Mouse (Mus musculus): ENCODE results near the gene Ano1. TPM values are rescaled to one million over a fixed set of nuclear protein-coding genes. Genes with fewer than 3 reads are reported as not detected.

Ano1 gene
- total RNA-seq (2014; rRNA removed): 11.6 and 13.5 TPM in 2 replicates
- polyA plus RNA-seq (2015; fragmentation: Nextera tagmentation; extraction: Ambion mirVana): 5.8 and 7.5 TPM in 2 replicates

- 93% methylated on average over 9 of the region's 9 CpGs for WGBS
- Histone ChIP-seq H3K4me1 (ENCODE audit: insufficient read depth, low read length) (no peaks in the 10 kb centered on the region), H3K27ac (ENCODE audit: low read depth, low read length) (no peak within 1 kb of the TSS), H3K36me3 (ENCODE audit: insufficient read depth, low read length) (no peaks in the 10 kb centered on the region), H3K9me3 (ENCODE audit: low read length) (no peaks in the 10 kb centered on the region), H3K4me2 (ENCODE audit: low read depth, low read length, poor library complexity, severe bottlenecking) (no peak within 1 kb of the TSS), H3K27me3 (ENCODE audit: insufficient read depth, low read length) (no peaks in the 10 kb centered on the region), H3K4me3 (ENCODE audit: low read depth, low read length) (no peak within 1 kb of the TSS), H3K9ac (replicated peaks; ENCODE audit: low read length, poor library complexity, severe bottlenecking) (no peak within 1 kb of the TSS)
- no peak for DNase-seq (ENCODE audit: low spot score)
- TF ChIP-seq CTCF (IDR thresholded peaks at IDR 0.05): no peak
- ATAC-seq (ENCODE audit: low FRiP score): no peak
Observed at GRCm38 (mm10) chr7:144751833-144752232, at the start of gene Ano1. Ano1 (minus strand) TSS chr7:144751974.

- H3K9ac ChIP-seq (replicated peaks; ENCODE audit: low read length, poor library complexity, severe bottlenecking): no peak overlapping the region
- H3K27me3 ChIP-seq (ENCODE audit: insufficient read depth, low read length): no peaks in the 10 kb centered on the region
- no peaks in the 10 kb centered on the region for H3K4me1 ChIP-seq (ENCODE audit: insufficient read depth, low read length)
- H3K36me3 ChIP-seq (ENCODE audit: insufficient read depth, low read length): no peaks in the 10 kb centered on the region
- TF ChIP-seq CTCF (IDR thresholded peaks at IDR 0.05): peak; percentile 81
- no peak overlapping the region for H3K27ac ChIP-seq (ENCODE audit: low read depth, low read length)
- no peak overlapping the region for H3K4me2 ChIP-seq (ENCODE audit: low read depth, low read length, poor library complexity, severe bottlenecking)
- WGBS: 53% methylated on average over 1 of the region's 1 CpGs
- no peak for ATAC-seq (ENCODE audit: low FRiP score)
- H3K9me3 ChIP-seq (ENCODE audit: low read length): no peaks in the 10 kb centered on the region
- peak; percentile 81 for DNase-seq (ENCODE audit: low spot score)
- H3K4me3 ChIP-seq (ENCODE audit: low read depth, low read length): no peak overlapping the region
Observed at GRCm38 (mm10) chr7:144798471-144798870, 46.7 kb upstream of the Ano1 start.

GRCm38 (mm10) chr7:144796986-144797735 lies 45.4 kb upstream of the Ano1 start:
- TF ChIP-seq CTCF (IDR thresholded peaks at IDR 0.05): no peak
- ATAC-seq (ENCODE audit: low FRiP score) (no peak), DNase-seq (ENCODE audit: low spot score) (peak; percentile 62)
- no peaks in the 10 kb centered on the region for H3K36me3 ChIP-seq (ENCODE audit: insufficient read depth, low read length)
- H3K4me2 ChIP-seq (ENCODE audit: low read depth, low read length, poor library complexity, severe bottlenecking): no peak overlapping the region
- WGBS: 55% methylated on average over 17 of the region's 17 CpGs
- no peak overlapping the region for H3K9ac ChIP-seq (replicated peaks; ENCODE audit: low read length, poor library complexity, severe bottlenecking)
- H3K9me3 ChIP-seq (ENCODE audit: low read length): no peaks in the 10 kb centered on the region
- no peaks in the 10 kb centered on the region for H3K4me1 ChIP-seq (ENCODE audit: insufficient read depth, low read length)
- H3K27me3 ChIP-seq (ENCODE audit: insufficient read depth, low read length): no peaks in the 10 kb centered on the region
- no peak overlapping the region for H3K4me3 ChIP-seq (ENCODE audit: low read depth, low read length)
- no peak overlapping the region for H3K27ac ChIP-seq (ENCODE audit: low read depth, low read length)

- H3K9ac ChIP-seq (replicated peaks; ENCODE audit: low read length, poor library complexity, severe bottlenecking): no peak overlapping the region
- WGBS: 84% methylated on average over 9 of the region's 9 CpGs
- no peak for ATAC-seq (ENCODE audit: low FRiP score)
Observed at GRCm38 (mm10) chr7:144795976-144796474, 44.3 kb upstream of the Ano1 start.

GRCm38 (mm10) chr7:144793296-144793695 lies 41.5 kb upstream of the Ano1 start:
- Histone ChIP-seq H3K4me1 (ENCODE audit: insufficient read depth, low read length) (no peaks in the 10 kb centered on the region), H3K9ac (replicated peaks; ENCODE audit: low read length, poor library complexity, severe bottlenecking) (no peak overlapping the region), H3K4me3 (ENCODE audit: low read depth, low read length) (no peak overlapping the region), H3K9me3 (ENCODE audit: low read length) (no peaks in the 10 kb centered on the region), H3K27ac (ENCODE audit: low read depth, low read length) (no peak overlapping the region), H3K27me3 (ENCODE audit: insufficient read depth, low read length) (no peaks in the 10 kb centered on the region), H3K36me3 (ENCODE audit: insufficient read depth, low read length) (no peaks in the 10 kb centered on the region), H3K4me2 (ENCODE audit: low read depth, low read length, poor library complexity, severe bottlenecking) (no peak overlapping the region)
- DNase-seq (ENCODE audit: low spot score) (no peak), ATAC-seq (ENCODE audit: low FRiP score) (no peak)
- TF ChIP-seq CTCF (IDR thresholded peaks at IDR 0.05): no peak
- 85% methylated on average over 10 of the region's 10 CpGs for WGBS

More at GRCm38 (mm10) chr7:144795976-144796474, 44.3 kb upstream of the Ano1 start:
- Histone ChIP-seq H3K36me3 (ENCODE audit: insufficient read depth, low read length) (no peaks in the 10 kb centered on the region), H3K27ac (ENCODE audit: low read depth, low read length) (no peak overlapping the region), H3K4me3 (ENCODE audit: low read depth, low read length) (no peak overlapping the region), H3K27me3 (ENCODE audit: insufficient read depth, low read length) (no peaks in the 10 kb centered on the region), H3K9me3 (ENCODE audit: low read length) (no peaks in the 10 kb centered on the region), H3K4me1 (ENCODE audit: insufficient read depth, low read length) (no peaks in the 10 kb centered on the region), H3K4me2 (ENCODE audit: low read depth, low read length, poor library complexity, severe bottlenecking) (no peak overlapping the region)
- TF ChIP-seq CTCF (IDR thresholded peaks at IDR 0.05): no peak
- no peak for DNase-seq (ENCODE audit: low spot score)

- DNase-seq (ENCODE audit: low spot score) (no peak), ATAC-seq (ENCODE audit: low FRiP score) (no peak)
- whole genome bisulfite sequencing: 89% methylated on average over 7 of the region's 7 CpGs
- no peak overlapping the region for H3K9ac ChIP-seq (replicated peaks; ENCODE audit: low read length, poor library complexity, severe bottlenecking)
- no peak overlapping the region for H3K4me3 ChIP-seq (ENCODE audit: low read depth, low read length)
- H3K27ac ChIP-seq (ENCODE audit: low read depth, low read length): no peak overlapping the region
- H3K4me1 ChIP-seq (ENCODE audit: insufficient read depth, low read length): no peaks in the 10 kb centered on the region
- H3K36me3 ChIP-seq (ENCODE audit: insufficient read depth, low read length): no peaks in the 10 kb centered on the region
- TF ChIP-seq CTCF (IDR thresholded peaks at IDR 0.05): no peak
- H3K9me3 ChIP-seq (ENCODE audit: low read length): no peaks in the 10 kb centered on the region
- H3K4me2 ChIP-seq (ENCODE audit: low read depth, low read length, poor library complexity, severe bottlenecking): no peak overlapping the region
- H3K27me3 ChIP-seq (ENCODE audit: insufficient read depth, low read length): no peaks in the 10 kb centered on the region
Observed at GRCm38 (mm10) chr7:144791426-144791825, 39.7 kb upstream of the Ano1 start.

All from midbrain, postnatal 0 days (tissue).